Mouse (Mus musculus) liver, embryonic 12.5 days (tissue): ENCODE data around the gene Vsig10l. TPM values are rescaled to one million over a fixed set of nuclear protein-coding genes. Genes with fewer than 3 reads are reported as not detected.

Experiments
- ATAC-seq: fragments of 200-750 bp; cut with Nextera tagmentation; 2 replicates; pipeline ENCODE4 v1.8.0; 2017; ENCODE audit warnings: moderate number of reproducible peaks, mild to moderate bottlenecking, moderate library complexity
- H3K27ac ChIP-seq: fragments of 300-500 bp; sonication (generic); 2 replicates; pipeline ENCODE4 v1.5.1; 2016; ENCODE audit warnings: mild to moderate bottlenecking
- H3K27me3 ChIP-seq: fragments of 300-500 bp; sonication (generic); replicated peaks from 2 replicates; pipeline ENCODE4 v1.6.1; 2016; ENCODE audit warnings: mild to moderate bottlenecking, moderate library complexity
- H3K36me3 ChIP-seq: fragments of 300-500 bp; sonication (generic); 2 replicates; pipeline ENCODE4 v1.6.1; 2016; ENCODE audit warnings: mild to moderate bottlenecking, moderate library complexity
- H3K4me1 ChIP-seq: fragments of 300-500 bp; sonication (generic); 2 replicates; pipeline ENCODE4 v1.6.1; 2016
- H3K4me2 ChIP-seq: fragments of 300-500 bp; sonication (generic); 2 replicates; pipeline ENCODE4 v1.6.1; 2016; ENCODE audit warnings: mild to moderate bottlenecking, moderate library complexity
- H3K4me3 ChIP-seq: fragments of 300-500 bp; sonication (generic); 2 replicates; pipeline ENCODE4 v1.5.1; 2016; ENCODE audit warnings: mild to moderate bottlenecking, moderate library complexity
- H3K9ac ChIP-seq: fragments of 300-500 bp; sonication (generic); 2 replicates; pipeline ENCODE4 v1.6.1; 2016; ENCODE audit warnings: mild to moderate bottlenecking, moderate library complexity
- H3K9me3 ChIP-seq: fragments of 300-500 bp; sonication (generic); replicated peaks from 2 replicates; pipeline ENCODE4 v1.6.1; 2016; ENCODE audit warnings: mild to moderate bottlenecking, moderate library complexity
- WGBS: fragments of 180-500 bp; shearing (Covaris S2); methylation state at CpG from one replicate; pipeline ENCODE4 v1.1.7; 2016; ENCODE audit not compliant: insufficient replicate concordance; 5-methylcytosine and 5-hydroxymethylcytosine counted together
- polyA plus RNA-seq: library from polyadenylated mRNA; unstranded; fragments of >200 nt; fragmentation: Nextera tagmentation; extraction: Ambion mirVana; gene quantifications from 2 replicates; pipeline ENCODE4 v1.2.1, GENCODE M21; 2016

Gene Vsig10l
- polyA plus RNA-seq, 1 experiment from 2014 or later: 1.2 TPM

DNA sequence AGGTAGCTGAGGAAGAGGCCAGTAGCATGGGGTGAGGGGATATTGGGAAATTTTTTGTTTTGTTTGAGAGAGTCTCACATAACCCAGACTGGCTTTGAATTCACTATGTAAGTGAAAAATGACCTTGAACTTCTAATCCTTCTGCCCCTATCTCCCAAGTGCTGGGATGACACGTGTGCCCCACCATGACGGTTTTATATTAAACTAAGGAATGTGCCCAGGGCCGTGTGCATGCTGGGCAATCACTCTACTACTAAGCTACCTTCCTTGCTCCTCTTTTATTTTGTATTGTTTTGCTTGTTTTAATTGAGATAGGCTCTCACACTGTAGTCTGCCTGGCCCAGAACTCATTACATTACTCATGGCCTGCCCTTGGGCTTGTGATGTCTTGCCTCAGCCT is 21.9 kb upstream of the Vsig10l start:
- Histone ChIP-seq H3K9ac (no peak overlapping the region), H3K4me1 (peaks cover 41% of the 10 kb centered on the region), H3K9me3 (no peaks in the 10 kb centered on the region), H3K4me2 (no peak overlapping the region), H3K4me3 (no peak overlapping the region), H3K27me3 (no peaks in the 10 kb centered on the region), H3K27ac (no peak overlapping the region), H3K36me3 (no peaks in the 10 kb centered on the region)
- no peak for ATAC-seq
- 69% methylated on average over 3 of the region's 3 CpGs for WGBS

DNA sequence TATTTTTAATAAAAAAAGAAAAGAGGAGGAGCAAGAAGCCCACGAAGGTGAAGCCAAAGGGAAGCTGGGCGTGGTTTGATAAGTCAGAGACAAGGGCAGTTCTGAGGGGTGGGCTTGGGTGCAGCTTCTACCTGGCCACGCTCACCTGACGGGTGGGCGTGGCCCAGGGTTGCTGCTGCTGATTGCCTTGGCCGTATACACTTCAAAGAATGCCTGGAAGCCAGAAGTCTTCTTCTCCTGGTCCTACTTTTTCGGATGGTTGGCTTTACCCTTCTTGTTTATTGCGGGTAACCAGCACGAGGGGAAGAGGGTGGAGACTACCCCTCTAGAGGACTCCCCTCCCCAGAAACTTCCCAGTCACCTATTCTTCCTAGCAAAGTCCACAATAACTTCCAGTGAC is 20.3 kb upstream of the Vsig10l start:
- peaks cover 47% of the 10 kb centered on the region for H3K4me1 ChIP-seq
- H3K9me3 ChIP-seq: no peaks in the 10 kb centered on the region
- no peak for ATAC-seq

DNA sequence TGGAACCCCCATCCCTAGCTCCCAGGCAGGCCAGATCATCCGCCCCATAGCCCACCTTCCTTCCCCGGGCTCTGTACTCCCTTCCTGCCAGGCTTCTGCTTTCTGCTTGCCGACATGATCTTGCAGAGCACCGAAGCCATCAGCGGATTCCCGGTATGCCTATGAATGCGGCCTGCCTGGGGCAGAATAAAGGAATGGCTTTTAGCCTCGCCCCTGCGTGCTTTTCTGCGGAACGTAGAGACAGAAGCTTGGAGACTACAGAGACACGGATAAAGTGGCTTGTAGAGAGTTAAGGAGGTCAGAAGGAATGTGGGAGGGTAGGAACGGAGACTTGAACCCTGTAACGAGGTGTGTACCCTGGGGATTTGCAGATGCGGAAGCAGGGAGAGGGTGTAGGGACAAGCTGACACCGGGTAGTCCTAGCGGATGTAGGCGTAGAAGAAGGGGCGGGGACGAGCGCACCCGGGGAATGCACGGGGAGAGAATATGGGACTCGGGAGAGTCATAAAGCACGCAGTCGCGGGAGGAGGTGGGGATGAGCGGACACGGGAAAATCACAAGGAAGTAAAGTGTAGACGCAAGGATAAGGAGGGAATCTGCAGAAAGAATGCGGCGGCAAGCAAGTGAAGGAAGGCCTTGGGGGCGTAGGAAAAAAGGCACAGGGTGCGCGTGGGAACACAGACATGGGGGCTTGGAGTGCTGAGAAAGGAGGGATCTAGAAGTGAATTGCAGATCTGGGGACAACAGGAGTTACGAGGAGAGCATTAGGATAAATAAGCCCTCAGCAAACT is 19.6 kb upstream of the Vsig10l start:
- peaks cover 53% of the 10 kb centered on the region for H3K4me1 ChIP-seq
- H3K4me3 ChIP-seq: peak overlapping the region; percentile 72
- no peaks in the 10 kb centered on the region for H3K36me3 ChIP-seq
- under 1% methylated on average over 36 of the region's 36 CpGs for WGBS
- no peaks in the 10 kb centered on the region for H3K27me3 ChIP-seq
- H3K27ac ChIP-seq: peak overlapping the region; percentile 88
- no peaks in the 10 kb centered on the region for H3K9me3 ChIP-seq
- H3K4me2 ChIP-seq: peak overlapping the region; percentile 96
- H3K9ac ChIP-seq: peak overlapping the region; percentile 75
- peak; percentile 84 for ATAC-seq

More for the DNA sequence above, 20.3 kb upstream of the Vsig10l start:
- Histone ChIP-seq H3K36me3 (no peaks in the 10 kb centered on the region), H3K27me3 (no peaks in the 10 kb centered on the region), H3K4me3 (peak overlapping the region; percentile 72), H3K9ac (peak overlapping the region; percentile 75), H3K4me2 (peak overlapping the region; percentile 96), H3K27ac (peak overlapping the region; percentile 88)
- 3% methylated on average over 9 of the region's 9 CpGs for WGBS

DNA sequence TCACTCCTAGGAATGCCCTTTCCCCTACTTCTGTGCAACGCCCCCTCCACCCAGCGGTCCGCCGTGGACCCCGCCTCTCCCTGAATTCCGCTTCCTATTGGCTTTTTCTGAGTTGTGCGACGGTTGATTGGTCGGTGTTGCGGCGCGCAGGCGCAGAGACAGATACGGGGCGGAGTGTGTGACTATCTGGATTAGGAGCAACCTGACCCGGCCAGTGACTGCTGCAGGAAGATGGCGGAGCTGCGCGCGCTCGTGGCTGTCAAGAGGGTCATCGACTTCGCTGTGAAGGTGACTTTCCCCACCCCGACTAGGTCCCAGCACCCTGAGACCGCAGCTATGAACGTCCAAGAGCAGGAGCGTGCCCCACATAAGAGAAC is 19.0 kb upstream of the Vsig10l start, which contains the start of the genes Etfb and Gm45233:
Etfb (plus strand) TSS at position 167 of the 377 bp plus-strand sequence.
Gm45233 (plus strand) TSS at position 212 of the 377 bp plus-strand sequence.
- Histone ChIP-seq H3K4me2 (peak within 1 kb of the TSS; percentile 96), H3K9ac (peak within 1 kb of the TSS; percentile 75), H3K9me3 (no peaks in the 10 kb centered on the region), H3K36me3 (no peaks in the 10 kb centered on the region), H3K27ac (peak within 1 kb of the TSS; percentile 88), H3K4me3 (peak within 1 kb of the TSS; percentile 72), H3K27me3 (no peaks in the 10 kb centered on the region), H3K4me1 (peaks cover 59% of the 10 kb centered on the region)
- WGBS: under 1% methylated on average over 27 of the region's 27 CpGs
- peak; percentile 96 for ATAC-seq

DNA sequence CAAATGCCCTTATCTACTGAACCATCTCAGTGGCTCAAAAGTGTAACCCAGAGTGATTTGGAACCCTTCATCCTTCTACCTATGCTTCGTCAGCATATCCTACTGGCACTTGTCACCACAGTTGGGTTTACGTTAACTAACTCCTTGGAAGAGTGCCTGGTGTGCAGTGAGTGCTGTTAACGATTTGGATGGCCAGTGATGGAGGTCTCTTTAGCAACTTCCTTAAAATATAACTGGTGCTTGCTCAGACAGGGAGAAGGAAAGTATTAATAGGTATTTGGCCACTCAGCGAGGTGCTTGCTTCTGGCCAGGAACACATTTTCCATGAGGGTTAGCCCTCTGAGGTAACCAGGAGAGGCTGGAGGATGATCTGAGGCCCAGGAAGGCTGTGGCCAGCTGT is 15.2 kb upstream of the Vsig10l start:
- peaks cover 25% of the 10 kb centered on the region for H3K36me3 ChIP-seq
- WGBS: 74% methylated on average over 4 of the region's 4 CpGs
- H3K4me2 ChIP-seq: no peak overlapping the region
- H3K4me1 ChIP-seq: peaks cover 61% of the 10 kb centered on the region
- H3K27me3 ChIP-seq: no peaks in the 10 kb centered on the region
- no peak overlapping the region for H3K4me3 ChIP-seq
- H3K9me3 ChIP-seq: no peaks in the 10 kb centered on the region
- H3K27ac ChIP-seq: no peak overlapping the region
- no peak for ATAC-seq
- no peak overlapping the region for H3K9ac ChIP-seq

DNA sequence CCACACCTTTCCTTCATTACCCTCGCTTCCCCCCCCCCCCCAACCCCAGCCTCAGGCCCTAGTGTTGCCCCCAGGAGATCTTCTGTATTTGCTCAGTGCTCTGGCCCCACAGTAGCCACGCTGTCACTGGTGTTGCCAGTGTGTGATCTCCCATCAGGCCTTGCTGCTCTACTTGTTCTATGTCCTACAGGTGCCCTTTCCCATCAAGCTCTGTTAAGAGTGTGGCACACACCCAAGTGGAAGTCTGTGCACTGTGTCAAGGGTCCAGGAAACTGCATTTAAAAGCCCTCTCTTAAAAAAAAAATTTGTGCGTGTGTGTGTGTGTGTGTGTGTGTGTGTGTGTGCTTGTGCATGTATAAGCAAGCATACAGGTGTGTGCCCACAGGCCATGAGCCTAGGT is 14.7 kb upstream of the Vsig10l start:
- H3K4me2 ChIP-seq: no peak overlapping the region
- H3K4me3 ChIP-seq: no peak overlapping the region
- no peak for ATAC-seq
- H3K27me3 ChIP-seq: no peaks in the 10 kb centered on the region
- H3K36me3 ChIP-seq: peaks cover 29% of the 10 kb centered on the region
- peaks cover 62% of the 10 kb centered on the region for H3K4me1 ChIP-seq
- 69% methylated on average over 3 of the region's 3 CpGs for WGBS
- H3K27ac ChIP-seq: no peak overlapping the region
- H3K9me3 ChIP-seq: no peaks in the 10 kb centered on the region
- no peak overlapping the region for H3K9ac ChIP-seq

DNA sequence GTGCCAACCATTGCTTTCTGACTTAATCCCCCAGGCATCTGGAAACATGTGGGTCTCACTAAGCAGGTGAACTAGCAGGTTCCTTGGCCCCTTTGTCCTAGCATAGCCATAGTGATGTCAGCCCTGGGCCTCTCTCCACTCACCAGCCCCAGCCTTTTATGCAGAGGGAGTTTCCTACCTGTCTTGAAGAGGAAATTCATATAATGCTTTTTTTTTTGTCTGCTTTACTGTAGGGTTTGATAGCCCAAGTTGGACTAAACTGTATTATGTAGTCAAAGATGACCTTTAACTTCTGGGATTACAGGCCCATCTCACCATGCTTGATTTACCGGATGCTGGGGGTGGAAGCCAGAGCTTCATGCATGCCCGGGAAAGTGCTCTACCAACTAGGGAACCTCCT is 13.1 kb upstream of the Vsig10l start:
- H3K27me3 ChIP-seq: no peaks in the 10 kb centered on the region
- H3K9ac ChIP-seq: no peak overlapping the region
- no peak overlapping the region for H3K4me3 ChIP-seq
- WGBS: 92% methylated on average over 2 of the region's 2 CpGs
- H3K9me3 ChIP-seq: no peaks in the 10 kb centered on the region
- H3K36me3 ChIP-seq: peaks cover 45% of the 10 kb centered on the region
- H3K27ac ChIP-seq: no peak overlapping the region
- no peak overlapping the region for H3K4me2 ChIP-seq
- peaks cover 59% of the 10 kb centered on the region for H3K4me1 ChIP-seq
- no peak for ATAC-seq

DNA sequence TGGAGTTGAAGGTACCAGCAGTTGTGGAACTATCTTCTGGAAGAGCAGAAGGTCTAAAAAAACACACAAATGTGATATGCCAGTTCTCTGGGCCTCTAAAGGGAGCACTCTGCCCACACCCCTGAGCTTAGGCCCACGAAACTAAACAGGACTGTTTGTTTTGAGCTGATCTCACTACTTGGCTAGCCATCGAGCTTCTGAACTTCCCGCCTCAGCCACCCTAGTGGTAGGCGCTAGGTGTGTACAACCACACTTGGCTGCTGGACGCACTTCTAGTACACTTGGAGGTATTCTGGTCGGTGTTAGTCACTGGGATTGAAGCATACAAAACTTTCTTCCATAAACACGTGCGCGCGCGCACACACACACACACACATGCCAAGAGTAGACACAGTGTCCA is 11.2 kb upstream of the Vsig10l start:
- ATAC-seq: no peak
- Histone ChIP-seq H3K4me1 (peaks cover 43% of the 10 kb centered on the region), H3K4me3 (no peak overlapping the region), H3K27me3 (no peaks in the 10 kb centered on the region), H3K4me2 (no peak overlapping the region), H3K9ac (no peak overlapping the region), H3K9me3 (no peaks in the 10 kb centered on the region), H3K27ac (no peak overlapping the region), H3K36me3 (peaks cover 64% of the 10 kb centered on the region)
- 79% methylated on average over 11 of the region's 11 CpGs for WGBS

DNA sequence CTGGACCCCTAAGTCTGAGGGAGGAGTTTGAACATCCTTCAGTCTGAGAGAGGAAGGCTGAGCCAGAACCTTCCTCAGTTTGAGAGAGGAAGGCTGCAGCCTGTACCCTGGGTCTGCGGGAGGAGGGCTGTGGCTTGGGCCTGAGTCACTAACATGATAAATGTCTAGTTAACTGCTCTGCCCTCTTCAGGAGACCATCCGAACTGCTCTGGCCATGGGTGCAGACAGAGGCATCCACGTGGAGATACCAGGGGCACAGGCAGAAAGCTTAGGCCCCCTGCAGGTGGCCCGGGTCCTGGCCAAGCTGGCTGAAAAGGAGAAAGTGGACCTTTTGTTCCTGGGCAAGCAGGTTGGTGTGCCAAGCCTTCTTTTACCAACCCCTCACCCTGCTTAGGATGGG is 10.3 kb upstream of the Vsig10l start:
- no peak overlapping the region for H3K4me2 ChIP-seq
- WGBS: 38% methylated on average over 4 of the region's 4 CpGs
- no peak overlapping the region for H3K27ac ChIP-seq
- H3K9me3 ChIP-seq: no peaks in the 10 kb centered on the region
- H3K9ac ChIP-seq: no peak overlapping the region
- H3K27me3 ChIP-seq: no peaks in the 10 kb centered on the region
- H3K36me3 ChIP-seq: peaks cover 73% of the 10 kb centered on the region
- ATAC-seq: peak; percentile 55
- peaks cover 35% of the 10 kb centered on the region for H3K4me1 ChIP-seq
- no peak overlapping the region for H3K4me3 ChIP-seq

DNA sequence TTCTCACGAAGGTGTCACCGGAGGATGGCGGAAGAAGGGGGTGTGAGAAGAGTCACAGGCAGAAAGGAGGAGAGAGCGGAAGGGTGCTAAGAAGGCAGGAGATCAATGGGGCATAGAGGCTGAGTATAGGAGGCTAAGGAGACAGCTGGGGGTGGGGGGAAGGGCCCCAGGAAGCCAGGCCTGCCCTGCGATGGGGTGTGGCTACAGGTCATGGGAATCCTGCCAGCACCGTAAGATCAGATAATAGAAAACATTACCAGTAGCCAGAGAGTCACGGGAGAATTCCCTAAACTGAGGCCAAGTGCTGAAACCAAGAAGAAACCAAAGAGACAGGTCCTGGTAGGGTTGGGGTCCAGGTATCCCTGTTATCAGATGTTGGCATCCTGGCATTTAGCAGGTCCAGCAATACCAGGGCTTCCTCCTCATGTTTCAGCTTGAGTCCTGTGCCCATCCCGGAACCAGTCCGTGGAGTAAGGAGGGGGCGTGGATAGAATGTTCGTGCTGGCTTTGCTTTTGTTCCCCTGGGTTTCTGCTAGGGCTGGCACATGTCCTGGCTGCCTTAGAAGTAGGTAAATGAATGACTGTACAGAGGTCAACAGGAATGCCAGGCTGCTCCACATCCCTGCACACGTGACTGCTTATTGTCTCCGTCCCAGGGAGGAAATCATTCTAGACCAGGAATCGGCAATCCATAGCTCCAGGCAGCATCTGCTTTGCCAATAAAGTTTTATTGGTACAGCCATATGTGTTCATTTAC is 9.2 kb upstream of the Vsig10l start:
- no peaks in the 10 kb centered on the region for H3K9me3 ChIP-seq
- H3K4me2 ChIP-seq: no peak overlapping the region
- peaks cover 23% of the 10 kb centered on the region for H3K4me1 ChIP-seq
- H3K36me3 ChIP-seq: peaks cover 78% of the 10 kb centered on the region
- no peak overlapping the region for H3K4me3 ChIP-seq
- H3K27me3 ChIP-seq: no peaks in the 10 kb centered on the region
- no peak overlapping the region for H3K9ac ChIP-seq
- WGBS: 77% methylated on average over 14 of the region's 14 CpGs
- no peak overlapping the region for H3K27ac ChIP-seq
- ATAC-seq: no peak

DNA sequence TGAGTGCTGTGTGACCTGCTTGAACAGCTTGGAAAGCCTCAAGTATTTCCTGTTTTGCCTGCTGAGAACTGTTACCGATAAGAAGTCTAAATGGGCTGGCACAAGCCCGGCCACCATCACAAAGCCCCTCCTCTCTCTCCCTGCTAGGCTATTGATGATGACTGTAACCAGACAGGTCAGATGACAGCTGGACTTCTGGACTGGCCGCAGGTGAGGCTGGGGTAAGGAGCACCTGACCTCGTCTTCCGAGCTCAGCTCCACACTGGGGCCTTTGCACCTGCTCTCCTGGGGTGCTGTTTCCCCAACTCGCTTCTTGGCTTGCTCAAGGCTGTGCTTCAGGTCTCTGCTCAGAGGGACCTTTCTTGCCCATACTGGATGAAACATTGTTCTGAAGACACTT is 8.6 kb upstream of the Vsig10l start:
- Histone ChIP-seq H3K27ac (no peak overlapping the region), H3K4me2 (no peak overlapping the region), H3K4me1 (peaks cover 17% of the 10 kb centered on the region), H3K9ac (no peak overlapping the region), H3K27me3 (no peaks in the 10 kb centered on the region), H3K4me3 (no peak overlapping the region), H3K36me3 (peaks cover 77% of the 10 kb centered on the region), H3K9me3 (no peaks in the 10 kb centered on the region)
- no peak for ATAC-seq
- WGBS: 68% methylated on average over 6 of the region's 6 CpGs

DNA sequence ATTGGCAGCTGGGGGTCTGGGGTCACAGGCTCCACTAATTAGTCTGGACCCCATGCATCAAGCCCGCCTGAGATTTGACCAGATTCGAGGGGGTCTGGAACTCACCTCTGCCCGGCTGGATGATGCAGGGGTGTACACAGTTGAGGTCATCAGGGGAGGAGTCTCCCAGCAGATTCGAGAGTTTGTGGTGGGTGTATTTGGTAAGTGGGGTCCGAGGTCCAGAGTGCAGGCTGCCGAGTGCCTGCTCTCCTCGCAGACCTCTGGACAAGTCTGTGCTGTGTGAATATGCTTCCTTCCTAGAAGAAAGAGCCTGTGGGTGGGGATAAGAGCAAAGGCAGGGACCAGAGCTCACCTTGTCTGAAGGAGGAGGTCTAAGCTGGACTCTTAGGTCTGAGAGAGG is 1.0 kb downstream of the Vsig10l start:
- Histone ChIP-seq H3K27me3 (peaks cover 24% of the 10 kb centered on the region), H3K27ac (no peak overlapping the region), H3K9me3 (no peaks in the 10 kb centered on the region), H3K36me3 (no peaks in the 10 kb centered on the region), H3K4me1 (peaks cover 22% of the 10 kb centered on the region), H3K4me2 (no peak overlapping the region), H3K4me3 (no peak overlapping the region), H3K9ac (no peak overlapping the region)
- 69% methylated on average over 7 of the region's 7 CpGs for WGBS
- no peak for ATAC-seq
